In the genomic region with DNA sequence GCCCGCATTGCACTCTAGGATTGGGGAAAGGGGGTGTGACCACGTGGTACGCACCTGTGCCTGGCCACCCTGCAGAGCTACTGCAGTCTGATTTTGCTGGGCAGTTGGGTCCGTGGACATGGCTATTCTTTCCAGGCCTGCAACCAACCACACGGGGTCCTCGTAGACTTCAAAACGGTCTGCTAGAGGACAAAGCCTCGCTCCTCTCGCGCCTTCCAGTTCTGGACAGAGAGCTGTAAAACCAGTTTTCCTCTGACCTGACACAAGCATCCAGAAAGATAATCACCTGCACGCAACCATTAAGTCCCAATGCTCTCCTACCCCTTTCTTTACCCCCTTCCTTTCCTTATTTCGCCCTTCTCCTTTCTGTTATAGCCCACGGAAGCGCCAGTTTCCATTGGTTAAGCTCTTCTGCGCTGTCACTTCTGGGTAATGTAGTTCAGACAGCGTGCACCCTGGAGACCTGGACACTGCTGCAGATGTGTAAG, we compare ENCODE assay signal across 8 mouse cellular contexts. TPM values are rescaled to one million over a fixed set of nuclear protein-coding genes. Genes with fewer than 3 reads are reported as not detected.
DNase-seq lines count a peak whose midpoint lies in the region; ATAC-seq and TF ChIP-seq lines count a peak whose summit lies in the region.

Gene Zfp773, minus strand, starts transcription at position 377 of the 488 bp plus-strand sequence.

- peak; percentile 24; the same call in 1 of the 2 replicates for TF ChIP-seq CTCF in bone marrow, adult 2 months (IDR thresholded peaks at IDR 0.05; ENCODE audit: control insufficient read depth, insufficient read depth, low read length)
- TF ChIP-seq CTCF in liver, adult 2 months (IDR thresholded peaks at IDR 0.05; ENCODE audit: low read depth, low read length): peak; percentile 53

- ATAC-seq in embryonic facial prominence, embryonic 15.5 days (ENCODE audit: insufficient number of reproducible peaks, low FRiP score, low TSS enrichment, low read depth): peak; percentile 90
- peak; percentile 89 for ATAC-seq in heart, embryonic 14.5 days (ENCODE audit: insufficient number of reproducible peaks, insufficient read depth, low FRiP score, low read depth)
- peak; percentile 92 for ATAC-seq in monocyte, adult 5-6 weeks (replicated peaks; ENCODE audit: insufficient number of reproducible peaks, low FRiP score, low TSS enrichment, poor library complexity, severe bottlenecking)
- ATAC-seq in stomach, embryonic 16.5 days (ENCODE audit: insufficient read depth, low FRiP score): peak; percentile 94

- H3K9ac ChIP-seq in embryonic facial prominence, embryonic 15.5 days: peak within 1 kb of the TSS; percentile 35
- H3K9ac ChIP-seq in heart, embryonic 14.5 days (ENCODE audit: low read length): peak within 1 kb of the TSS; percentile 64
- peak within 1 kb of the TSS; percentile 62; the same call in 1 of the 2 replicates for H3K9ac ChIP-seq in liver, adult 2 months (ENCODE audit: low read depth, low read length)
- H3K9ac ChIP-seq in stomach, embryonic 16.5 days (ENCODE audit: low read length): peak within 1 kb of the TSS; percentile 73

- peak within 1 kb of the TSS; percentile 57 for H3K4me2 ChIP-seq in embryonic facial prominence, embryonic 15.5 days (replicated peaks)
- peak within 1 kb of the TSS; percentile 56 for H3K4me2 ChIP-seq in heart, embryonic 14.5 days (ENCODE audit: low read length)
- H3K4me2 ChIP-seq in stomach, embryonic 16.5 days (ENCODE audit: low read depth, low read length): peak within 1 kb of the TSS; percentile 55

- WGBS in bone marrow, adult 2 months: 3% methylated on average over 16 of the region's 16 CpGs
- WGBS in embryonic facial prominence, embryonic 15.5 days: 5% methylated on average over 16 of the region's 16 CpGs
- WGBS in heart, embryonic 14.5 days: 3% methylated on average over 16 of the region's 16 CpGs
- 6% methylated on average over 16 of the region's 16 CpGs for WGBS in liver, adult 2 months
- 7% methylated on average over 16 of the region's 16 CpGs for whole genome bisulfite sequencing in stomach, embryonic 16.5 days

- H3K27ac ChIP-seq in bone marrow, adult 2 months (ENCODE audit: control insufficient read depth, insufficient read depth, low read depth, low read length, poor library complexity): no peak within 1 kb of the TSS
- H3K27ac ChIP-seq in embryonic facial prominence, embryonic 15.5 days (replicated peaks): no peak within 1 kb of the TSS
- no peak within 1 kb of the TSS for H3K27ac ChIP-seq in heart, embryonic 14.5 days (replicated peaks in 1 of 2; ENCODE audit: control insufficient read depth in 1 of 2, insufficient read depth in 1 of 2, low read depth in 2 of 2, low read length in 2 of 2)
- no peak within 1 kb of the TSS for H3K27ac ChIP-seq in liver, adult 2 months (replicated peaks; ENCODE audit: insufficient read depth, low read depth, low read length)
- H3K27ac ChIP-seq in stomach, embryonic 16.5 days (ENCODE audit: low read length): peak within 1 kb of the TSS; percentile 42; the same call in 1 of the 2 replicates

- no peaks in the 10 kb centered on the region for H3K9me3 ChIP-seq in embryonic facial prominence, embryonic 15.5 days (replicated peaks)
- H3K9me3 ChIP-seq in heart, embryonic 14.5 days (ENCODE audit: control insufficient read depth, low read length): no peaks in the 10 kb centered on the region
- no peaks in the 10 kb centered on the region for H3K9me3 ChIP-seq in stomach, embryonic 16.5 days (replicated peaks; ENCODE audit: control insufficient read depth, low read length)

- 0 out of 2 replicates have a peak, but pooled peaks cover 6% of the 10 kb centered on the region for H3K36me3 ChIP-seq in embryonic facial prominence, embryonic 15.5 days
- no peaks in the 10 kb centered on the region for H3K36me3 ChIP-seq in heart, embryonic 14.5 days (ENCODE audit: control insufficient read depth, insufficient read depth, low read length)
- H3K36me3 ChIP-seq in liver, adult 2 months (ENCODE audit: control insufficient read depth, insufficient read depth, low read length): no peaks in the 10 kb centered on the region
- no peaks in the 10 kb centered on the region for H3K36me3 ChIP-seq in stomach, embryonic 16.5 days (ENCODE audit: control insufficient read depth, insufficient read depth, low read length)

- peak; percentile 32 to 37 for DNase-seq in B cell, adult 2 months
- DNase-seq in kidney, postnatal 10 days: peak; percentile 77
- DNase-seq in liver, adult 2 months (ENCODE audit: extremely low read depth, low read depth, low spot score): peak; percentile 65

- no peaks in the 10 kb centered on the region; the same call in 1 of the 2 replicates for H3K4me1 ChIP-seq in bone marrow, adult 2 months (ENCODE audit: control insufficient read depth, insufficient read depth, low read length)
- H3K4me1 ChIP-seq in embryonic facial prominence, embryonic 15.5 days: peaks cover 6% of the 10 kb centered on the region; the same call in 1 of the 2 replicates
- no peaks in the 10 kb centered on the region for H3K4me1 ChIP-seq in heart, embryonic 14.5 days (ENCODE audit: control insufficient read depth in 2 of 2, insufficient read depth in 2 of 2, low read length in 2 of 2)
- H3K4me1 ChIP-seq in liver, adult 2 months (ENCODE audit: control insufficient read depth, insufficient read depth, low read length): no peaks in the 10 kb centered on the region
- no peaks in the 10 kb centered on the region for H3K4me1 ChIP-seq in stomach, embryonic 16.5 days (ENCODE audit: control insufficient read depth, insufficient read depth, low read length)

- H3K27me3 ChIP-seq in embryonic facial prominence, embryonic 15.5 days: no peaks in the 10 kb centered on the region
- H3K27me3 ChIP-seq in heart, embryonic 14.5 days (ENCODE audit: control insufficient read depth, insufficient read depth, low read length): no peaks in the 10 kb centered on the region
- no peaks in the 10 kb centered on the region for H3K27me3 ChIP-seq in liver, adult 2 months (ENCODE audit: control insufficient read depth, insufficient read depth, low read length)
- no peaks in the 10 kb centered on the region for H3K27me3 ChIP-seq in stomach, embryonic 16.5 days (ENCODE audit: control insufficient read depth, insufficient read depth, low read length)

- no peak for TF ChIP-seq POLR2A in bone marrow, adult 2 months (IDR thresholded peaks at IDR 0.05; ENCODE audit: borderline replicate concordance, control insufficient read depth, low read depth, low read length)
- no peak for TF ChIP-seq POLR2A in liver, adult 2 months (IDR thresholded peaks at IDR 0.05; ENCODE audit: extremely low read depth, insufficient read depth, low read length)

- peak within 1 kb of the TSS; percentile 63 for H3K4me3 ChIP-seq in bone marrow, adult 2 months (replicated peaks; ENCODE audit: control insufficient read depth, low read depth, low read length)
- H3K4me3 ChIP-seq in embryonic facial prominence, embryonic 15.5 days (replicated peaks): peak within 1 kb of the TSS; percentile 58
- H3K4me3 ChIP-seq in heart, embryonic 14.5 days (ENCODE audit: control insufficient read depth in 1 of 2, insufficient read depth in 1 of 2, low read depth in 1 of 2, low read length in 2 of 2): peak within 1 kb of the TSS; percentile 44 to 63
- peak within 1 kb of the TSS; percentile 63 for H3K4me3 ChIP-seq in liver, adult 2 months (ENCODE audit: insufficient read depth, low read depth, low read length)
- H3K4me3 ChIP-seq in stomach, embryonic 16.5 days (replicated peaks; ENCODE audit: low read length): peak within 1 kb of the TSS; percentile 62

- no peaks in the 10 kb centered on the region for H3K79me2 ChIP-seq in liver, adult 2 months (ENCODE audit: control insufficient read depth, insufficient read depth, low read length)

RNA-seq across cellular contexts. Expression of gene Zfp773, which starts in this region (rescaled TPM):
- 1.9 and 4.6 TPM in 2 replicates for polyA plus RNA-seq in bone marrow, adult 2 months (2011; ENCODE audit: insufficient read depth, insufficient read length, low replicate concordance, missing spikeins)
- 1.9 and 2.3 TPM in 2 replicates for polyA plus RNA-seq in embryonic facial prominence, embryonic 15.5 days (2015; fragmentation: Nextera tagmentation; extraction: Ambion mirVana)
- polyA plus RNA-seq in heart, embryonic 14.5 days (2014; fragmentation: Nextera tagmentation; extraction: Ambion mirVana): 0.98 and 1.3 TPM in 2 replicates
- 0.18 and 0.54 TPM in 2 replicates for total RNA-seq in liver, adult 2 months (2014; rRNA removed)
- polyA plus RNA-seq in liver, adult 2 months (2012; rRNA removed): 0.04 and 0.09 TPM in 2 replicates
- 0.86 to 3.9 TPM (median 1.6 TPM) in 3 replicates for total RNA-seq in monocyte, adult 5-6 weeks (2017)
- 1.8 and 2.1 TPM in 2 replicates for polyA plus RNA-seq in stomach, embryonic 16.5 days (2015; fragmentation: Nextera tagmentation; extraction: Ambion mirVana)

Comparison
In these comparisons a context has a peak if more than half of its experiments do, and no peak if none do; other contexts are left out.
1. Peak in DNase-seq, H3K4me3 ChIP-seq and H3K9ac ChIP-seq in liver, adult 2 months; RNA of the gene not detected or under 1 TPM.